Mouse (Mus musculus): ENCODE data around the gene Lurap1. TPM values are rescaled to one million over a fixed set of nuclear protein-coding genes. Genes with fewer than 3 reads are reported as not detected.

Lurap1 gene
- polyA plus RNA-seq, 1 experiment from 2014 or later, result 0.44 TPM

DNA sequence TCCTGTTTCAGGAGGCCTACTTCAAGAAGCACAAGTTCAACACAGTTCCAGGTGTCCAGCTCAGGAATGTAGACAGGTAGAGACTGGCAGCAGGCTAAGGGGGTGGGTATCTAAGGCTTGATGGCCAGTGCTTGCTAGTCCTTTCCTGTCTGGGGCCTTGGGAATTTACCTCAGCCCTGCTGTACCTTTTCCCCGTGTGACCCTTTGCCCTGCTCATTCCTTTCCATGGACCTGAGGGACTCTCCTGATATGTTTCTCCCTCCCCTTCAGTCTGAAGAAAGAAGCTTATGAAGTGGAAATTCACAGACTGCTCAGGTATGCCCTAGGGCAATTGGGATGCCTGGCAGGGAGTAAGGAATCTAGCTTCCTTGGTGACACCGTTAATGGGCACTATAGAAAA is 6.7 kb upstream of the Lurap1 start:
- H3K27ac ChIP-seq, result no peak overlapping the region
- H3K4me2 ChIP-seq, result no peak overlapping the region
- no peak for ATAC-seq
- WGBS (ENCODE audit: insufficient replicate concordance), result 84% methylated on average over 2 of the region's 2 CpGs
- H3K36me3 ChIP-seq, result peaks cover 70% of the 10 kb centered on the region
- no peak overlapping the region for H3K4me3 ChIP-seq
- peaks cover 11% of the 10 kb centered on the region for H3K4me1 ChIP-seq
- no peaks in the 10 kb centered on the region for H3K27me3 ChIP-seq (replicated peaks)
- no peak overlapping the region for H3K9ac ChIP-seq
- no peaks in the 10 kb centered on the region for H3K9me3 ChIP-seq (replicated peaks)

GRCm38 (mm10) chr4:116152702-116153101 is 1.6 kb upstream of the Lurap1 start:
- WGBS (ENCODE audit: insufficient replicate concordance), result 87% methylated on average over 15 of the region's 15 CpGs
- H3K9ac ChIP-seq, result no peak overlapping the region
- ATAC-seq, result no peak
- H3K36me3 ChIP-seq, result peaks cover 60% of the 10 kb centered on the region
- H3K27me3 ChIP-seq (replicated peaks), result no peaks in the 10 kb centered on the region; the same call in 1 of the 2 replicates
- no peaks in the 10 kb centered on the region for H3K9me3 ChIP-seq (replicated peaks)
- H3K27ac ChIP-seq, result no peak overlapping the region
- H3K4me2 ChIP-seq, result no peak overlapping the region
- H3K4me3 ChIP-seq, result no peak overlapping the region
- peaks cover 26% of the 10 kb centered on the region for H3K4me1 ChIP-seq

DNA sequence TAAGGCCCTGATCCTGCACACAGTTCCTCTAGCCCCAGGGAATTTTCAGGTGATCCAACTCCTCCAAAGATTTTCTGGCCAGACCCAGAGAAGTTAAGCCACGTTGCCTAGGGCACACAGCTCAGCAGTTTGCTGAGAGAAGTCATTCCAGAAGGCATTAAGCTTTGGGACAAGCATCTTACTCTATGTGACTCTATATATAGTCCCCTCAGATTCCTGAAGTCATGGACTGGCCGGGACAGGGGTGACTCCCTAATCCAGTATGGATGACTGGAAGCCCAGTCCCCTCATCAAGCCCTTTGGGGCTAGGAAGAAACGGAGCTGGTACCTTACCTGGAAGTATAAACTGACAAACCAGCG is 296 bp downstream of the Lurap1 start:
- Histone ChIP-seq H3K4me3 (peak overlapping the region; percentile 74), H3K36me3 (peaks cover 42% of the 10 kb centered on the region), H3K27ac (peak overlapping the region; percentile 66), H3K27me3 (replicated peaks) (no peaks in the 10 kb centered on the region; the same call in 1 of the 2 replicates), H3K9me3 (replicated peaks) (0 out of 2 replicates have a peak, but pooled peaks cover 3% of the 10 kb centered on the region), H3K4me2 (peak overlapping the region; percentile 92), H3K4me1 (peaks cover 26% of the 10 kb centered on the region), H3K9ac (peak overlapping the region; percentile 86)
- 28% methylated on average over 4 of the region's 4 CpGs for WGBS (ENCODE audit: insufficient replicate concordance)
- no peak for ATAC-seq

DNA sequence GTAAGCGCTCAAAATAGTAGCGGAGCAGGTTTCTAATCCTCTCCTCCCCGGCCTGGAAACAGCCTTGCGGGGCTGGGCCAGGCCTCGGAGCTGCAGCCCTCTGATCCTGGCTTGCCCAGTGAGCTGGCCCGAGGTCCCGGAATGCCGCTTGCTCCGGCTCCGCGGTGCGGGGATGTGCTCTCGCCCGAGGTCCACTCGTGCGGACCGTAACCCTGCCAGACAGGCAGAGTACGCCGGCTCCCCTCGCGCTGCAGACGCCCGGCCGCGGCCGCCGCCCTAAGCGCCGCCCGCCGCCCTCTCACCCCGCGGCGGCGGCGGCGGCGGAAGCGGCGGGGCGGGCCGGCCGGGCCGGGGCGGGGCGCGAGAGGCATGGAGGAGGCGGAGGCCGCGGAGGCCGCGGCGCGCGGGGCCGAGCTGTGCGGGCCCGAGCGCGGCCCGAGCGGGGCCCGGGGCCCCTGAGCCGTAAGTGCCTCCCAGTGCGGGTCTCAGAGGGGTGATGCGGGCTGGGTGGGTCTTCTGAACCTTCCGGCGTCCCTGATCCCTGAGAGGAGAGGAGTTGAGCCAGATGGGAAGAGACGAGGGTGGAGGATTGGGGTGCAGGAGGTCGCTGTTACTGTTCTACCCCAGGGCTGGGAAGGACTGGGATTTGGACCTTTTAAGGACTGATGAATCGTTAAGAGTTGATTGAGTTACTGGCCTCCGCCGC is 829 bp downstream of the Lurap1 start:
- Histone ChIP-seq H3K27ac (peak overlapping the region; percentile 84), H3K4me2 (peak overlapping the region; percentile 92), H3K4me1 (peaks cover 26% of the 10 kb centered on the region), H3K27me3 (replicated peaks) (peaks cover 5% of the 10 kb centered on the region), H3K9ac (peak overlapping the region; percentile 91), H3K4me3 (peak overlapping the region; percentile 74), H3K36me3 (peaks cover 36% of the 10 kb centered on the region), H3K9me3 (replicated peaks) (0 out of 2 replicates have a peak, but pooled peaks cover 3% of the 10 kb centered on the region)
- WGBS (ENCODE audit: insufficient replicate concordance), result under 1% methylated on average over 69 of the region's 73 CpGs
- peak; percentile 95 for ATAC-seq

GRCm38 (mm10) chr4:116149812-116150155 is 1.4 kb downstream of the Lurap1 start:
- Histone ChIP-seq H3K4me3 (peak overlapping the region; percentile 74), H3K36me3 (peaks cover 31% of the 10 kb centered on the region), H3K9me3 (replicated peaks) (0 out of 2 replicates have a peak, but pooled peaks cover 3% of the 10 kb centered on the region), H3K27me3 (replicated peaks) (peaks cover 10% of the 10 kb centered on the region), H3K4me1 (peaks cover 27% of the 10 kb centered on the region), H3K27ac (peak overlapping the region; percentile 84), H3K4me2 (peak overlapping the region; percentile 92), H3K9ac (peak overlapping the region; percentile 91)
- 30% methylated on average over 6 of the region's 6 CpGs for WGBS (ENCODE audit: insufficient replicate concordance)
- no peak for ATAC-seq

- peak; percentile 58 for ATAC-seq
- 0 out of 2 replicates have a peak, but pooled peaks cover 3% of the 10 kb centered on the region for H3K9me3 ChIP-seq (replicated peaks)
- peak overlapping the region; percentile 82 for H3K4me2 ChIP-seq
- H3K4me3 ChIP-seq, result peak overlapping the region; percentile 61
- 2% methylated on average over 47 of the region's 47 CpGs for WGBS (ENCODE audit: insufficient replicate concordance)
- H3K4me1 ChIP-seq, result peaks cover 12% of the 10 kb centered on the region
- H3K9ac ChIP-seq, result peak overlapping the region; percentile 61
- no peaks in the 10 kb centered on the region for H3K36me3 ChIP-seq
- no peak overlapping the region for H3K27ac ChIP-seq
- H3K27me3 ChIP-seq (replicated peaks), result peaks cover 55% of the 10 kb centered on the region
Measured at GRCm38 (mm10) chr4:116143891-116144717, 7.0 kb downstream of the Lurap1 start.

DNA sequence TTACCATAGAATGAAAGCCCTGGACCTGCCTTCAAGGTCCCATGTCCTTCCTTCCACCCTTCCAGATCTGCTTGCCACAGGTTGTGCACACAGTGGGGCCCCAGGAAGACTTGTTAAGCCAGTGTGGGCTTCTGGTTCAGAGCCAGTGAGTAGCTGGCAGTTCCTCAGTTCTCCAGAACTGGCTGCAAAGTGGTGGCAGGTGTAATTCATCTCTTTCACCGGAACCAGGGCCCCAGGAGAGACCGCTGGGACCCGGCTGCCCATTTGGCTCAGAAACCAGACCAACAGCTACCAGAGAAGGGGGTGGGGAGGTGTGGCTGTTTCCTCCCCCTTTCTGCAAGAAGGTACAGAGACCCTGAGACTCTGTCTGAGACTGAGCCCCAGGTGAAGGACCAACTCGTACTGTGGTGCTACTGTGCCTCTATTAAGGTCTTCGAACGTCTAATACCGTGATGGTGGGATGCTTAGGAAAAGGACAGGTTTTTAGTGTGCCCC is 7.8 kb downstream of the Lurap1 start:
- peaks cover 55% of the 10 kb centered on the region for H3K27me3 ChIP-seq (replicated peaks)
- WGBS (ENCODE audit: insufficient replicate concordance), result 15% methylated on average over 7 of the region's 7 CpGs

DNA sequence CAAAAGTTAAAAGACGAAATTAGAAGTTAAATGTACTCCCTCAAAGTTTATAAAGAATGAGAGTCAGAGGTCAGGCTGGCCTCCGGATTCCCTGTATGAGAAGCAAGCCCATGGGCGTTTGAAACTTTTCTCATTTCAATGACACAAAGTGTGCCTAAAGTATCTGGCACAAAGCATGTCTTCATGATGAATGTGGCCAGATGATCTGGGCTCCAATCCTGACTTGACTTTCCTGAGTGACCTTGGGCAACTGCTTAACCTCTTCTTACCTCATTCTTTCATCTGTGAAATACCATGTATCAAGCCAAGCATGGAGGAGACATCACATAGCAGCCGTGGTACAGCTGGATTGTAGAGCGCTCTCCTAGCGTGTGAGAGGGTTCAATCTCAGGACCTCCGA is 8.9 kb downstream of the Lurap1 start:
- WGBS (ENCODE audit: insufficient replicate concordance), result 67% methylated on average over 7 of the region's 7 CpGs
- no peak overlapping the region for H3K4me2 ChIP-seq
- no peak for ATAC-seq
- H3K27me3 ChIP-seq (replicated peaks), result peaks cover 55% of the 10 kb centered on the region
- no peak overlapping the region for H3K4me3 ChIP-seq
- no peaks in the 10 kb centered on the region for H3K36me3 ChIP-seq
- peaks cover 12% of the 10 kb centered on the region for H3K4me1 ChIP-seq
- H3K9me3 ChIP-seq (replicated peaks), result 0 out of 2 replicates have a peak, but pooled peaks cover 2% of the 10 kb centered on the region
- H3K27ac ChIP-seq, result no peak overlapping the region
- H3K9ac ChIP-seq, result no peak overlapping the region

More for the DNA sequence above, 7.8 kb downstream of the Lurap1 start:
- Histone ChIP-seq H3K4me1 (peaks cover 12% of the 10 kb centered on the region), H3K36me3 (no peaks in the 10 kb centered on the region), H3K27ac (no peak overlapping the region), H3K9me3 (replicated peaks) (0 out of 2 replicates have a peak, but pooled peaks cover 3% of the 10 kb centered on the region), H3K4me3 (no peak overlapping the region), H3K9ac (no peak overlapping the region), H3K4me2 (peak overlapping the region; percentile 82)
- no peak for ATAC-seq

DNA sequence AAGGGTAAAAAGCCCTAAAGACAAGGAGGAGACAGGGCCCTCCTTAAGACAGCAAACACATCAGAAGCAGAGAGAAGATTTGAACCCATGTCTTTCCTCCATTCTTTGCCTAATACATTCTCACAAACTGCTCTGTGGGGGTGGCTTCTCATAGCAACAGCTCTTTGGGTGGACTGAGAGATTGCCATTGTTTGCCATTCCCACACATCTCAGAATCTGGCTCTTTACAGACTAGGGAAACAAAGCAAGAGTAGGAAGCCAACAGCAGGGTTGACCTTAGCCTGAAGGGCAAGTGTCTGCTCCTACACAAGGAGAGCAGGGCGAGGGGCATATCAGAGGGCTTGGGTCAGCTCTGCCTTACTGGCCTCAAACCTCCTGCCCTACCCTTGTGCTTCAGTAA is 9.4 kb downstream of the Lurap1 start:
- Histone ChIP-seq H3K9ac (no peak overlapping the region), H3K27me3 (replicated peaks) (peaks cover 55% of the 10 kb centered on the region), H3K4me1 (peaks cover 12% of the 10 kb centered on the region), H3K4me3 (no peak overlapping the region), H3K4me2 (no peak overlapping the region), H3K36me3 (no peaks in the 10 kb centered on the region), H3K9me3 (replicated peaks) (no peaks in the 10 kb centered on the region), H3K27ac (no peak overlapping the region)
- 42% methylated on average over 1 of the region's 1 CpGs for WGBS (ENCODE audit: insufficient replicate concordance)
- no peak for ATAC-seq

DNA sequence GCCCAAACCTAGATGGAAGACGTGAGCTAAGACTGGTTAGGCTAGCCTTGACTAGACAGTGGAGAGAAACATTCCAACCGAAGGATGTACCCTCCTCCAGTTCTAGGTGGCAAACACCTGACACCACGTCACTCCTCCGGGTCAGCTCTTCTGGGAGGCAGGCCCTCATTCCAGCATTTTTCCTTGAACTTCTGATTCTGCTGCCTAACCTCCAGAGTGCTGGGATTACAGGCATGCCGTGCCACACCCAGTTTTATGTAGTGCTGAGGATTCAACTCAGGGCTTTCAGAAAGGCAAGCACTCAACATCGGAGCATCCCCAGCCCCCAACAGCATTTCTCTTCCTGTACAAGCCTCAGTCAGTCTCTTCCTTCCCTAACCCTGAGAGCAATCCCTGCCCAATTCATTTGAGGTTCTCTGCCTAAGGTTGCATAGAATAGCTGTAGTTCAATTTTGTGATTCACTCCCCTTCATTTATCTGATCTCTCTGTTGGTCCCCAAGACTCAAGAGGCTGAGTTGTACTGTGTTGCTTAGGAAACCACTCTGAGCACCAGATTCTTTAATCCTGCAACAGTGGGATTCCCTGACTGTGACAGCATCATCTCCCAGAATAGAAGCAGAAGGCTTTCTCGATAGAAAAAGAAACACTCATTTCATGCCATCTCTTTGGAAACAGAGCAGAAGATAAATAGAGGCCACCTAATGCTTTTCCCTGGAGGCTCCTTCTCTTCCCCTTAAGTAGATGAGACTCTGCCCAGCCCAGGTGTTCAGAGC is 10.2 kb downstream of the Lurap1 start:
- peaks cover 55% of the 10 kb centered on the region for H3K27me3 ChIP-seq (replicated peaks)
- no peaks in the 10 kb centered on the region for H3K36me3 ChIP-seq
- no peak overlapping the region for H3K4me3 ChIP-seq
- H3K9ac ChIP-seq, result no peak overlapping the region
- no peak overlapping the region for H3K27ac ChIP-seq
- H3K9me3 ChIP-seq (replicated peaks), result no peaks in the 10 kb centered on the region
- H3K4me1 ChIP-seq, result peaks cover 12% of the 10 kb centered on the region
- no peak overlapping the region for H3K4me2 ChIP-seq
- 62% methylated on average over 7 of the region's 7 CpGs for WGBS (ENCODE audit: insufficient replicate concordance)
- no peak for ATAC-seq

DNA sequence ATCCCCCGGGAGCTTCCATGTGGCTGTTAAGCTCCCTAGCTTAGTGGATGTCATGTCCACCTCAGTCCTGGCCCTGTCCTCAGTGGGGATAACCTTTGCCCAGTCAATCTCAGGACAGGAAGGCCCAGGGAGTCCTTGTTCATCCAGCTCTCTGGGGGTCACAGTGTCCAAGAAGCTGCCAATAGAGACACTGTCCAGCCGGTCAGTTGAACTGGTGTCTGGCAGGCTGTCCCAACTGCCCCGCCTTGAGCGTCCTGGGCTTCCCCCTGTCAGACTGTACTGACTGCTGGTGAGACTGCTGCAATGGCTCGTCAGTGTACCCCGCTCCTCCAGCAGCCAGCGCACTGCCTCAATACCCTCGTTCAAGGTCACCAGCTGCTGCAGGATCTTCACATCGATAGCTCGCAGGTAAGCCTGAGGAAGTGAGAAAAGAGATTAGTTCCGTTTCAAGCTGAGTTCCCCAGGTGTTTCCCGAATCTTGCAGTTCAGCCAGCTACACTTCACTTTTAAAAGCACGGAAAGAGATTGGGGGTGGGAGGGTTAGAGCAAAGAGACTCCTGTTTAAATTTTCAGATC is 13.6 kb downstream of the Lurap1 start:
- peaks cover 23% of the 10 kb centered on the region for H3K27me3 ChIP-seq (replicated peaks)
- no peak overlapping the region for H3K4me2 ChIP-seq
- no peak overlapping the region for H3K27ac ChIP-seq
- no peak for ATAC-seq
- H3K4me1 ChIP-seq, result no peaks in the 10 kb centered on the region
- H3K9ac ChIP-seq, result no peak overlapping the region
- H3K9me3 ChIP-seq (replicated peaks), result no peaks in the 10 kb centered on the region
- WGBS (ENCODE audit: insufficient replicate concordance), result 48% methylated on average over 13 of the region's 13 CpGs
- no peaks in the 10 kb centered on the region for H3K36me3 ChIP-seq
- no peak overlapping the region for H3K4me3 ChIP-seq
